Mouse (Mus musculus): ENCODE measurements around the gene Fut9.

- TF ChIP-seq CTCF (IDR thresholded peaks at IDR 0.05) (no peak), EP300 (IDR thresholded peaks at IDR 0.05) (no peak)
Observed at GRCm38 (mm10) chr4:25741553-25741952, 58.5 kb downstream of the Fut9 start.
